Mouse (Mus musculus): ENCODE results near the gene Vwde. TPM values are rescaled to one million over a fixed set of nuclear protein-coding genes. Genes with fewer than 3 reads are reported as not detected.

Vwde gene
- total RNA-seq (2017): not detected in 3 replicates

- no peak for ATAC-seq (replicated peaks; ENCODE audit: insufficient number of reproducible peaks, low FRiP score, low TSS enrichment, poor library complexity, severe bottlenecking)
Measured at GRCm38 (mm10) chr6:13224596-13225227, at the start of gene Vwde. Vwde (minus strand) TSS chr6:13224965.

- no peak for ATAC-seq (replicated peaks; ENCODE audit: insufficient number of reproducible peaks, low FRiP score, low TSS enrichment, poor library complexity, severe bottlenecking)
Measured at GRCm38 (mm10) chr6:13255341-13255740, 30.6 kb upstream of the Vwde start.

- no peak for ATAC-seq (replicated peaks; ENCODE audit: insufficient number of reproducible peaks, low FRiP score, low TSS enrichment, poor library complexity, severe bottlenecking)
Measured at GRCm38 (mm10) chr6:13248317-13248969, 23.7 kb upstream of the Vwde start.

GRCm38 (mm10) chr6:13206157-13206556 is 18.6 kb downstream of the Vwde start:
- ATAC-seq (replicated peaks; ENCODE audit: insufficient number of reproducible peaks, low FRiP score, low TSS enrichment, poor library complexity, severe bottlenecking): no peak

- no peak for ATAC-seq (replicated peaks; ENCODE audit: insufficient number of reproducible peaks, low FRiP score, low TSS enrichment, poor library complexity, severe bottlenecking)
Measured at GRCm38 (mm10) chr6:13197486-13197885, 27.3 kb downstream of the Vwde start.

GRCm38 (mm10) chr6:13186836-13187235 is 37.9 kb downstream of the Vwde start:
- ATAC-seq (replicated peaks; ENCODE audit: insufficient number of reproducible peaks, low FRiP score, low TSS enrichment, poor library complexity, severe bottlenecking): no peak

- ATAC-seq (replicated peaks; ENCODE audit: insufficient number of reproducible peaks, low FRiP score, low TSS enrichment, poor library complexity, severe bottlenecking): no peak
Measured at GRCm38 (mm10) chr6:13180061-13180460, 44.7 kb downstream of the Vwde start.

GRCm38 (mm10) chr6:13169459-13170150 is 55.2 kb downstream of the Vwde start:
- ATAC-seq (replicated peaks; ENCODE audit: insufficient number of reproducible peaks, low FRiP score, low TSS enrichment, poor library complexity, severe bottlenecking): no peak

GRCm38 (mm10) chr6:13166240-13166937 is 58.4 kb downstream of the Vwde start:
- no peak for ATAC-seq (replicated peaks; ENCODE audit: insufficient number of reproducible peaks, low FRiP score, low TSS enrichment, poor library complexity, severe bottlenecking)

- no peak for ATAC-seq (replicated peaks; ENCODE audit: insufficient number of reproducible peaks, low FRiP score, low TSS enrichment, poor library complexity, severe bottlenecking)
Measured at GRCm38 (mm10) chr6:13159437-13159836, 65.3 kb downstream of the Vwde start.

GRCm38 (mm10) chr6:13153888-13154697 is 70.7 kb downstream of the Vwde start:
- 0 out of 2 replicates have a peak, but pooled peaks have one; percentile 22 for ATAC-seq (replicated peaks; ENCODE audit: insufficient number of reproducible peaks, low FRiP score, low TSS enrichment, poor library complexity, severe bottlenecking)

GRCm38 (mm10) chr6:13152062-13152640 is 72.6 kb downstream of the Vwde start:
- ATAC-seq (replicated peaks; ENCODE audit: insufficient number of reproducible peaks, low FRiP score, low TSS enrichment, poor library complexity, severe bottlenecking): no peak

GRCm38 (mm10) chr6:13137255-13137654 is 87.5 kb downstream of the Vwde start:
- no peak for ATAC-seq (replicated peaks; ENCODE audit: insufficient number of reproducible peaks, low FRiP score, low TSS enrichment, poor library complexity, severe bottlenecking)

GRCm38 (mm10) chr6:13108662-13109061 is 116.1 kb downstream of the Vwde start:
- ATAC-seq (replicated peaks; ENCODE audit: insufficient number of reproducible peaks, low FRiP score, low TSS enrichment, poor library complexity, severe bottlenecking): no peak

Other genes with a start within 250 kb of the Vwde start
- 42.0 to 68.4 TPM (median 46.9 TPM) in 3 replicates for gene Tmem106b, start 155.2 kb downstream of the Vwde start, total RNA-seq (2017)